In genomic region chr13:72266174-72266768, GRCm38 (mm10) we compare ENCODE assay signal across 21 mouse cellular contexts.
DNase-seq lines count a peak whose midpoint lies in the region; ATAC-seq lines count a peak whose summit lies in the region.
"Had no signal": no experiment of that assay in that cellular context is flagged by ENCODE, and none has a peak within 500 bp of the region (broad histone marks: within the 10 kb centered on the region; RNA-seq: fewer than 3 reads in every experiment).

No protein-coding gene starts in this region.

- no peak overlapping the region for H3K27ac ChIP-seq in forebrain, embryonic 16.5 days (ENCODE audit: low read length)
- no peak overlapping the region for H3K27ac ChIP-seq in forebrain, embryonic 12.5 days
- H3K27ac ChIP-seq in hindbrain, embryonic 14.5 days: no peak overlapping the region
- H3K27ac ChIP-seq in hindbrain, embryonic 13.5 days: no peak overlapping the region
- H3K27ac ChIP-seq in neural tube, embryonic 13.5 days (replicated peaks): no peak overlapping the region
- no peak overlapping the region for H3K27ac ChIP-seq in neural tube, embryonic 15.5 days (replicated peaks)
- H3K27ac ChIP-seq: forebrain, embryonic 13.5 days; heart, embryonic 13.5 days; kidney, postnatal 0 days; stomach, embryonic 15.5 days had no signal

- H3K4me1 ChIP-seq in forebrain, embryonic 16.5 days (replicated peaks; ENCODE audit: control insufficient read depth, insufficient read depth, low read length): peaks cover 21% of the 10 kb centered on the region
- peaks cover 7% of the 10 kb centered on the region for H3K4me1 ChIP-seq in forebrain, embryonic 12.5 days
- H3K4me1 ChIP-seq in hindbrain, embryonic 14.5 days (replicated peaks; ENCODE audit: control insufficient read depth, insufficient read depth, low read length): peaks cover 11% of the 10 kb centered on the region; the same call in 1 of the 2 replicates
- peaks cover 23% of the 10 kb centered on the region for H3K4me1 ChIP-seq in hindbrain, embryonic 13.5 days (replicated peaks)
- peaks cover 24% of the 10 kb centered on the region for H3K4me1 ChIP-seq in neural tube, embryonic 13.5 days (replicated peaks)
- H3K4me1 ChIP-seq in neural tube, embryonic 15.5 days: peaks cover 15% of the 10 kb centered on the region
- H3K4me1 ChIP-seq: heart, embryonic 13.5 days; stomach, embryonic 15.5 days had no signal

- no peak overlapping the region for H3K4me2 ChIP-seq in forebrain, embryonic 16.5 days (ENCODE audit: low read length)
- no peak overlapping the region for H3K4me2 ChIP-seq in forebrain, embryonic 12.5 days
- H3K4me2 ChIP-seq in hindbrain, embryonic 14.5 days (replicated peaks): no peak overlapping the region
- H3K4me2 ChIP-seq in hindbrain, embryonic 13.5 days: no peak overlapping the region
- H3K4me2 ChIP-seq in neural tube, embryonic 13.5 days: no peak overlapping the region
- H3K4me2 ChIP-seq in neural tube, embryonic 15.5 days: no peak overlapping the region
- H3K4me2 ChIP-seq: forebrain, embryonic 13.5 days; heart, embryonic 13.5 days; stomach, embryonic 15.5 days had no signal

- no peak for DNase-seq in hindbrain, embryonic 14.5 days (ENCODE audit: low spot score)
- DNase-seq: adrenal gland, postnatal 14 days; cerebellum, adult 11 months; gastrocnemius, postnatal 25 days; kidney, adult 18-20 months; layer of hippocampus, postnatal 36 days; liver; thymus, adult 18-20 months; thymus, postnatal 4 days had no signal

- no peaks in the 10 kb centered on the region for H3K36me3 ChIP-seq in forebrain, embryonic 16.5 days (ENCODE audit: control insufficient read depth, insufficient read depth)
- no peaks in the 10 kb centered on the region for H3K36me3 ChIP-seq in forebrain, embryonic 12.5 days (replicated peaks)
- no peaks in the 10 kb centered on the region for H3K36me3 ChIP-seq in hindbrain, embryonic 14.5 days (replicated peaks; ENCODE audit: control insufficient read depth, insufficient read depth)
- H3K36me3 ChIP-seq in hindbrain, embryonic 13.5 days: no peaks in the 10 kb centered on the region
- H3K36me3 ChIP-seq in neural tube, embryonic 13.5 days: no peaks in the 10 kb centered on the region
- no peaks in the 10 kb centered on the region for H3K36me3 ChIP-seq in neural tube, embryonic 15.5 days
- H3K36me3 ChIP-seq: heart, embryonic 13.5 days; stomach, embryonic 15.5 days had no signal

- no peak overlapping the region for H3K4me3 ChIP-seq in forebrain, embryonic 16.5 days (replicated peaks; ENCODE audit: low read length)
- H3K4me3 ChIP-seq in forebrain, embryonic 12.5 days (replicated peaks): no peak overlapping the region
- H3K4me3 ChIP-seq in hindbrain, embryonic 14.5 days (replicated peaks; ENCODE audit: low read length): no peak overlapping the region
- H3K4me3 ChIP-seq in hindbrain, embryonic 13.5 days: no peak overlapping the region
- no peak overlapping the region for H3K4me3 ChIP-seq in neural tube, embryonic 13.5 days
- H3K4me3 ChIP-seq in neural tube, embryonic 15.5 days (replicated peaks): no peak overlapping the region
- H3K4me3 ChIP-seq: forebrain, embryonic 13.5 days; heart, embryonic 13.5 days; stomach, embryonic 15.5 days had no signal

- peak; percentile 36; the same call in 1 of the 2 replicates for ATAC-seq in forebrain, embryonic 16.5 days
- no peak for ATAC-seq in forebrain, embryonic 12.5 days (ENCODE audit: low FRiP score)
- peak; percentile 37; the same call in 1 of the 2 replicates for ATAC-seq in hindbrain, embryonic 14.5 days (ENCODE audit: low FRiP score)
- ATAC-seq in hindbrain, embryonic 13.5 days (ENCODE audit: low FRiP score): no peak
- ATAC-seq in neural tube, embryonic 13.5 days (ENCODE audit: low read depth): 0 out of 2 replicates have a peak, but pooled peaks have one; percentile 25
- no peak for ATAC-seq in neural tube, embryonic 15.5 days (ENCODE audit: low FRiP score)
- no peak for ATAC-seq in inflammation-experienced regulatory T-cells, adult 6 months
- ATAC-seq: lung, postnatal 0 days had no signal

- peaks cover 38% of the 10 kb centered on the region for H3K27me3 ChIP-seq in forebrain, embryonic 16.5 days (replicated peaks; ENCODE audit: control insufficient read depth, insufficient read depth, low read length)
- peaks cover 43% of the 10 kb centered on the region; the same call in 1 of the 2 replicates for H3K27me3 ChIP-seq in forebrain, embryonic 12.5 days
- H3K27me3 ChIP-seq in hindbrain, embryonic 14.5 days (ENCODE audit: control insufficient read depth, insufficient read depth, low read length): no peaks in the 10 kb centered on the region
- peaks cover 27% of the 10 kb centered on the region; the same call in 1 of the 2 replicates for H3K27me3 ChIP-seq in hindbrain, embryonic 13.5 days
- peaks cover 27% of the 10 kb centered on the region for H3K27me3 ChIP-seq in neural tube, embryonic 13.5 days
- peaks cover 8% of the 10 kb centered on the region for H3K27me3 ChIP-seq in neural tube, embryonic 15.5 days (replicated peaks)
- H3K27me3 ChIP-seq: CH12.LX; stomach, embryonic 15.5 days had no signal

- no peaks in the 10 kb centered on the region for H3K9me3 ChIP-seq in forebrain, embryonic 16.5 days (ENCODE audit: control insufficient read depth, low read length)
- no peaks in the 10 kb centered on the region for H3K9me3 ChIP-seq in forebrain, embryonic 12.5 days
- H3K9me3 ChIP-seq in hindbrain, embryonic 14.5 days (ENCODE audit: control insufficient read depth, low read length): no peaks in the 10 kb centered on the region
- H3K9me3 ChIP-seq in hindbrain, embryonic 13.5 days: no peaks in the 10 kb centered on the region
- H3K9me3 ChIP-seq in neural tube, embryonic 13.5 days: no peaks in the 10 kb centered on the region
- H3K9me3 ChIP-seq in neural tube, embryonic 15.5 days (replicated peaks): no peaks in the 10 kb centered on the region
- H3K9me3 ChIP-seq: forebrain, embryonic 13.5 days; heart, embryonic 13.5 days; stomach, embryonic 15.5 days had no signal

- no peak overlapping the region for H3K9ac ChIP-seq in forebrain, embryonic 16.5 days (replicated peaks; ENCODE audit: low read depth, low read length)
- no peak overlapping the region for H3K9ac ChIP-seq in forebrain, embryonic 12.5 days
- no peak overlapping the region for H3K9ac ChIP-seq in hindbrain, embryonic 14.5 days
- no peak overlapping the region for H3K9ac ChIP-seq in hindbrain, embryonic 13.5 days
- no peak overlapping the region for H3K9ac ChIP-seq in neural tube, embryonic 13.5 days
- H3K9ac ChIP-seq in neural tube, embryonic 15.5 days (replicated peaks): no peak overlapping the region
- H3K9ac ChIP-seq: forebrain, embryonic 13.5 days; heart, embryonic 13.5 days; stomach, embryonic 15.5 days had no signal

- 60% methylated on average over 12 of the region's 12 CpGs for WGBS in forebrain, embryonic 16.5 days
- 73% methylated on average over 12 of the region's 12 CpGs for WGBS in forebrain, embryonic 12.5 days
- 53% methylated on average over 12 of the region's 12 CpGs for WGBS in hindbrain, embryonic 14.5 days
- WGBS in hindbrain, embryonic 13.5 days: 73% methylated on average over 12 of the region's 12 CpGs
- WGBS in neural tube, embryonic 13.5 days: 58% methylated on average over 12 of the region's 12 CpGs
- WGBS in neural tube, embryonic 15.5 days: 47% methylated on average over 12 of the region's 12 CpGs

Comparison
In these comparisons a context has a peak if more than half of its experiments do, and no peak if none do; other contexts are left out.
1. ATAC-seq: peak in forebrain, embryonic 16.5 days (single experiment), hindbrain, embryonic 14.5 days (single experiment) and neural tube, embryonic 13.5 days (single experiment); none in forebrain, embryonic 12.5 days (single experiment), hindbrain, embryonic 13.5 days (single experiment), neural tube, embryonic 15.5 days (single experiment) and inflammation-experienced regulatory T-cells, adult 6 months (single experiment).